Mouse (Mus musculus): ENCODE data around the gene Mycbpap.

The Mycbpap gene

GRCm38 (mm10) chr11:94481963-94482362, 39.6 kb downstream of the Mycbpap start:
- DNase-seq (ENCODE audit: low read depth, low spot score) = no peak

- no peak for DNase-seq (ENCODE audit: low read depth, low spot score)
Measured at GRCm38 (mm10) chr11:94480382-94480781, 41.2 kb downstream of the Mycbpap start.

GRCm38 (mm10) chr11:94477651-94478050, 43.9 kb downstream of the Mycbpap start:
- no peak for DNase-seq (ENCODE audit: low read depth, low spot score)

DNA sequence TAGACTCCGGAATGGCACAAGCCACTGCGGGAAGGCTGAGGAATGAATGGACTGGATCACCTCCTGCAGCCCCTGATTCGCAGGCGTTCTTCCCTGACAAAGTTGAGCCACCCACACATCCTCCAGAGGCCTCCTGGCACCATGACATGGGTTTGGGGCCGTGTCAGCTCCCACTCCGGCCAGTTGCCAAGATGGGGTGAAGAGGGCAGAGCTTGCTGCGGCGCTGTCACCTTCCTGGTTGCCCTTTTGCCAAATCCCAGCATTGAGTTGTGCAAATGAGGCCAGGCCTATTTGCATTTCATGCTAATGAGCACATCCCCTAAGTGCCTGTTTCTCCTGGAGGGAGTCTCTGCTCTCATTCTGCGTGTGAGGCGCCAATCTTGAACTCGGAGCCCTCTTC, 45.8 kb downstream of the Mycbpap start:
- no peak for DNase-seq (ENCODE audit: low read depth, low spot score)

GRCm38 (mm10) chr11:94474544-94474910, 47.0 kb downstream of the Mycbpap start:
- no peak for DNase-seq (ENCODE audit: low read depth, low spot score)

DNA sequence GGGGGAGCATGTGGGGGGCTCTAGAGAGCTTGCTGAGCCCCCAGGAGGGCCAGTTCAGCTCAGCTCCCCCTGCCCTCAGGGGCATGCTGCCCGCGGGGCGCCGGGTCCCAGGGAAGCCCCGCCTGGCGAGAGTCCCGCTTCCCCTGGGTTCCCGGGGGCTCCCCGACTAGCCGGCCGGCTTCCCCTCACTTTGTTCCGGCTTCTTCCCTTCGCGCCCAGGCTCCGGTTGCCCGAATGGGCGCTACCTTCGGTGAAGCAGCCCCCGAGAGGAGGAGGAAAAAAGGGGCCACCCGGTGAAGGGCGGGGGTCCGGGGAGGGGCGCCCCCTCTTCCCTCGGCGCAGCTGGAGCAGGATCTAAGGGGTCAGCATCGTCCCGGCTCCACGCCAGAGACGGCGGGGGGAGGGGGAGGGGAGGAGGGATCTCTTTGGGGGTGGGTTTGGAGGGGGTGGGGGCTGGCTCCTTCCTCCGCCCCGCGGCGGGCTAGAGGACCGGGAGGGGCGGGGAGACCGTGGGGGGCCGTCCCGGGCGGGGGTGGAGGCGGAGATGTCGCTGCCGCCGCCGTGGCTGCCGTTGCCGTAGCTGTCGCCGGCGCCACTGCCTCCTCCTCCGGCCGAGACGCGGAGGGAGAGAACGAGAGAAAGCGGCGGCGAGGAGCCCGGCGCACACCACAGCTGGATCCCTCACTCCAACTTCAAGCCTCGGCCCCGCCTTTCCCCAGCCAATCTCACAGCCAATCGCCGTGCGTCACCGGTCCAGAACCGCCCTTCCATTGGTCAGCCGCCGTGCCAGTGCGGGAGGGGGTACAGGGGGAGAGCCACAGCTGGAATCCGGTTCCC, 47.6 kb downstream of the Mycbpap start, which contains the start of gene Cacna1g:
Gene Cacna1g (minus strand): TSS at position 492 of the 837 bp plus-strand sequence.
- peak; percentile 75 for DNase-seq (ENCODE audit: low read depth, low spot score)

DNA sequence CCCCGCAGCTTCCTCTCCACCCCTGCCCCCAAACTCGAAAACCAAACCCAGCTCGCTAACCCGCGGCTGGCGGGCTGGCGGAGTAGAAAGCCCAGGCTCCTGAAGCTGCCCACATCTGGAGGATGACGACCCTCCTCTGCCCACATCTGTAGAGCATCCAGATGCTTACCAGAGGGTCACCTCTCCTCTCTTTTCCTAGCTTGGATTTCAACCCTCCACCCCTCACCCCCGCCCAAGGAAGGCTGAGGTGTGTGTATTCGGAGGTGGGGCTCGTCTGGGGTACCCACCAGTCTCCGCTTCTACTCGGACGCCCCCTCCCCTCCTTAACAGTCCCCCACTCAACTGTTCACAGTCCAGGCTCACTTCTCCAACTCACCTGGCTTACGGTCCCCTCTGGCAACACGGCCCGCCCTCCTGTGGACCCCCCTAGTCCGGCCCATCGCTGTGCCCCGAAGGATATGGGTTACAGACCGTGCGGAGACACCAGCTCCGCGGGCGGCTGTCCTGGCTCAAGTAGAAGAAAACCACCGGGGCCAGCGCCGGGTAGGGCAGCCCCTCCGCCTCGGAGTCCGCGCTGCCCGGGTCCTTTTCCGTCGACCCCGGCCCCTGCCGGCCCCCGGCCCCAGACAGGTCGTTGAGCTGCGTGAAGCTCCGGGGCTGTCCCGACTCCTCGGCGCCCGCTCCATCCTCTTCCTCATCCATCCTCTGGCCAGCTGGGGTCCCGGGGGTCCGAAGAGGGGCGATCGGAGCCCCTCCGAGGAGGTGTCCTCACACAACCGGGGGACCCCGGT, 48.4 kb downstream of the Mycbpap start:
- DNase-seq (ENCODE audit: low read depth, low spot score) = no peak

GRCm38 (mm10) chr11:94472585-94472915, 49.0 kb downstream of the Mycbpap start:
- no peak for DNase-seq (ENCODE audit: low read depth, low spot score)

- DNase-seq (ENCODE audit: low read depth, low spot score) = no peak
Measured at GRCm38 (mm10) chr11:94471740-94472584, 49.6 kb downstream of the Mycbpap start.

- no peak for DNase-seq (ENCODE audit: low read depth, low spot score)
Measured at GRCm38 (mm10) chr11:94470391-94470790, 51.2 kb downstream of the Mycbpap start.

DNA sequence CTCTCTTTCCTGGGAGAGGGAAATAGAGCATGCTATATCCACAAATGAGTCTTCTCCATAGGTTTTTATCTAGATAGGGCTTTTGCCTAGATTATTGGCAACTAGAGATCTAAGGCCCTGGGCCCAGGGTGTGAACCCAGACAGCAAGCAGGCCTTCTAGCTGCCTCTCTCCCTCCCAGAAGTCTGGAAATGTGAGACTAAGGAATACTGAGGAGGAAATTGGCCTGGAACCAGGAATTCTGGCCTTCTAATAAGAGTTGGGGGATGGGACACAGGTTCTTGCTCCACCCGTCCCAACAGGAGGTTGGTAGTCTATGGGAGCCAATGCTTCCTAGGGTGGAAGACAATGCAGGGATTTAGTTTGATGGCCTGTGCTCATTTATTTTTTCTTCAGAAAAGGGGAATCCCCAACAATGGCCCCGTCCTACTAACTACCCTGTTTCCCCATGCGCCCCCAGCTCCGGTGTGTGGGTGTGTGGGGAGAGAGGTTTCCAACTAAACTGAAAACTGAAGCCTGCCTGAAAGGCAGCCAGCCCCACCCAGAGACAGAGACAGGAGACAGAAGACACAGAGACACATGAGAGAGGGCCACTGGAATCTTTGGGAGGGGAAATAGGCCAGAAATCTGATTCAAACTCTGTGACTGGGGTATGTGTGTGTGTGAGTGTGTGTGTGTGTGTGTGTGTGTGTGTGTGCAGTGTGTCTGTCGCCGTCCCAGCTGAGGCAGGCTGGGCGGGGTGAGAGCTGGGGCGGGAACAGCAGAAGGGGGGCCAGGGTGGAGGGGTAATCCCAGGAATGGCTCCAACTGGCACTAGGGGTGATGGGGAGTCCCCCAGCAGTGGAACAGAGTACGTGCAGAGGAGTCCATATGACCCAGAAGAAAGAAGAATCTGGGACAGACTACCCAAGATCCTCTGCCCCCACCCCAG, 52.1 kb downstream of the Mycbpap start:
- no peak for DNase-seq (ENCODE audit: low read depth, low spot score)

DNA sequence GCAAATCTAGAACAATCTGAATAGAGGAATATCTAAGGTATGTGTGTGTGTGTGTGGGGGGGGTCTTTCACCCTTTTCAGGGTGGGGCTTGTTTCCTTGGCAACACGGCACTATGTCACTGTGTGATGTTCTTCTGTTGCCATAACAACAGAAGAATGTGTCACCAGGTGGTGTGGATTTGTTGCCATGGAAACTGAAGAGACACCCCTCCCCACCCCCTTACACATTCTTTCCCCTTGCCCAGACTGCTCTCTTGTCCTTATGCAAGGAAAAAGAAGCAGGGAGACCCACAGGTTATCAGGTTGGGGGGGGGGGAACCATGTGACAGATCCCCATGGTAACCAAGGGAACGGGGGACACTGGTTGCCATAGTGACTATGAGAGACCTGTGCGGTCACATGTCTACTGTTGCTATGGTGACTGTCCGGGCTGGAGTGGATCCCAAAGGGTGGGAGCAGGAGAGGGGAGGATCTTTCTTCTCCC, 52.9 kb downstream of the Mycbpap start:
- DNase-seq (ENCODE audit: low read depth, low spot score) = peak; percentile 95

DNA sequence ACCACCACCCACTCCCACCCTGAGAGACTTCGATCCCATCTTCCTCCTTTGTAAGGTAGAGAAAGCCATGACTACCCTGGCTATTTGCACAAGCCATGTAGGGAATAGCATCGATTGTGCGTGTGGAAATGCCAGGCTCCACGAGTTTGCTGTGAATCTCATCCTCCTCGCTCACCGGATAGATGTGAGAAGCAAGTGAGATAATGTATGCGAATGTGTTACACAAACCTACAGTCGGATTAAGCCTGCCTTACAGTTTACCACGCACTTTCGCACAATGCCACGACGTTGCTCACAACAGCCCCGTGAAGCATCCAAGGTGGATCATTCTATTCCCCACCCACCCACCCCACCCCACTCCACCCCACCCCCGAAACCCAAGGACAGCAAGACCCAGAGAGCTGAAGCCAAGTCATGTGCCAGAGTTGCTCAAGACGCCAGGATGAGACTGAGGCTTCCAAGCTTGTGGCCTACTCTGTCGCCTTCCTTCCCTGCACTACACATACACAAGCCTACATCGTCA, 55.1 kb downstream of the Mycbpap start:
- no peak for DNase-seq (ENCODE audit: low read depth, low spot score)

DNA sequence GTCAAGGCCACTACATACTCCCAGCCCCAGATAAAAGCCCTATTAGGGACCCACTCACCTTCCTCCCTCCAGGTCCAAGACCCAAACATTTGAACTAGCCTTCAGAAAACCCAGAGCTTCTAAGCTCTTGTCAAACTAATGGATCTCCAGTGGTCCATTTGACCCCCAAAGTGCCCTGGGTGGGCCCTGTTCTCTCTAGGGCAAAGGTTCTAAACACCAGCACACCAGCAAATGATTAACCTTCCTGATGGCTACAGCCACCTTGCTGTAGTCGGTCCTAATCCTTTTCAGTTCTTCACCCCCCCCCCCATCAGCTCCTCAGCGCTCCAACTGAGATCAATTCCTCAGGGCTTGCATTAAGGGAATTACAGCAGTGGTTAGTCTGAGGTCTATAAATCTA, 57.4 kb downstream of the Mycbpap start:
- no peak for DNase-seq (ENCODE audit: low read depth, low spot score)

GRCm38 (mm10) chr11:94461856-94462255, 59.7 kb downstream of the Mycbpap start:
- DNase-seq (ENCODE audit: low read depth, low spot score) = no peak

DNA sequence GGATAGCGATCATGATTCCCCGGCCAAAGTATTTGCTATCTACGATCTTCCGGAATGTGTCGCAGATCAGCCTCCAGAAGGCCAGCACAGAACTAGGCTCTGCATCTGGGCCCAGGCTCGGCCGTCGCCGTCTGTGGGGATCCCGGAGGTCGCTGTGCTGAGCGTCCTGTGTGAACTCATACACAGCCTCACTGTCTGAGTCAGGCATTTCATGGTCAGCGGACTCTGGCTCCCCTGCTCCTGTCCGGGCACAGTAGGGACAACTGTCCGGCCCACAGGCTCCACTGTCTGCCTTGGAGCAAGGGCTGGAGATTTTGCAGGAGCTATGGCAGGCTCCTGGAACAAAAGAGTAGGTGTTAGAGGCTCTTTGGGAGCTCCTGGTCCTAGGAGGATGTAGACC, 64.5 kb downstream of the Mycbpap start:
- no peak for DNase-seq (ENCODE audit: low read depth, low spot score)

DNA sequence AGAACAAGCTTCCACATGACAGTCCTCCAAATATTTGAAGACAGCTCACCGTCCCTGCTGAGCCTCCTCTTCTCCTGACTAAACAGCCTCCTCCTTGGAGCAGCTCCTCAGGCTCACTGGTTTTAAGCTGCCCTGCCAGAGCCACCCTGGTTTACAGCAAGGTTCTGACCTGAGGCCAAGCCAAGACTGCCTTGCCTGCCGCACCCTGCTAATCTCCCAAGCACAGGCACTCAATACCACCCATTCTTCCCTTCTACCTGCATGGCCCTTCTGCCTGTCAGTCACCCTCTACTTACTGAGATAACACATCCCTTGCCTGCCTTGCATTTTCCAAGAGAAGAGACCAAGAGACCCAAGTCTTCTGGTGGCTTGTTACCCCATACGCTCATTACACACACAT, 65.2 kb downstream of the Mycbpap start:
- DNase-seq (ENCODE audit: low read depth, low spot score) = no peak

DNA sequence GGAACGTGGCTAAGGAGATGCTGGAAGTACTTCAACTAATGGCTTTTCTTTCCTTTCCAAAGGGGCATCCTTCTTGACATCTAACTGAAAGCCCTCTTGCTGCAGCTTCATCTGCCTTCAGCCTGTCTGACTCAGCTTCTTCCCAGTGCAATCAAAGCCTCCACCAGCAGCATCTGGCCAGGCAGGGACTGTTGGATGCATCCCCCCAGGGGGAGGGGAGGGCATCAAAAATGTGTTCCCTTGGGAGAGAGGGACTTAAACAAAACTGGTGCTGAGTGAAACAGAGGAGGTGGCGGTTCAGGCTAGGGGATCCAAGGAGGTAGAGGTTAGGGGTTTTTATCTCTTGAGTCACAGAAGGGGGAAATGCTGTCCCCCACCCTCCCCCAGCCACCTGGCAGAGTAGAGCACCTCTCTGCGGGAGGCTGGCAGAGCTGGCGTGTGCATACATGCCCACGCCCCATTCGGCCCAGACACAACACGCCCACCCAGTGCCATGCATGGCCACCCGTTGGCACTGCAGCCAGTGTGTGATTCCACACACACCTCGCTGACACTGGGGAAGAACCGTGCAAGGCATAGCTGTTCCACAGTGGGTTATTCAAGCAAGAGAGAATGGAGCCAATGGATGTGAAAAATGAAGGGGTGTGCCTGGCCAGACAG, 66.3 kb downstream of the Mycbpap start:
- DNase-seq (ENCODE audit: low read depth, low spot score) = no peak

- no peak for DNase-seq (ENCODE audit: low read depth, low spot score)
Measured at GRCm38 (mm10) chr11:94454756-94455155, 66.8 kb downstream of the Mycbpap start.
